Mouse (Mus musculus) left cerebral cortex, postnatal 14 days (tissue): ENCODE measurements around the gene Pip5k1c. TPM values are rescaled to one million over a fixed set of nuclear protein-coding genes. Genes with fewer than 3 reads are reported as not detected.
A peak's percentile ranks its signal among the peaks of the same experiment; 100 is the strongest.

Experiments
- DNase-seq, 2 experiments: peaks; one replicate each; pipeline ENCODE4 v3.0.0; 2021 to 2022; ENCODE audit warnings: low spot score in 2 of 2, mixed read lengths in 1 of 2
- intact Hi-C: fragments of 180-260 bp; cut with DNase I; formaldehyde crosslinking; loops from one replicate; pipeline ENCODE4 v1.15.1; 2025
- total RNA-seq, 2 experiments: library from RNA; stranded (reverse); gene quantifications; 2 replicates each; pipeline ENCODE4 v1.2.3; 2021

Pip5k1c gene
- total RNA-seq, 2 experiments from 2014 or later: 391 to 396 TPM

- intact Hi-C loops: no loop called here
- peak; percentile 57 to 66 for DNase-seq
These were observed 5.8 kb downstream of the Pip5k1c start for GRCm38 (mm10) chr10:81298369-81299100.

GRCm38 (mm10) chr10:81299585-81300351, 7.0 kb downstream of the Pip5k1c start:
- intact Hi-C loops: no loop called here
- DNase-seq: no peak

- DNase-seq: no peak
- intact Hi-C loops: no loop called here
These were observed 7.7 kb downstream of the Pip5k1c start for GRCm38 (mm10) chr10:81300352-81300907.

GRCm38 (mm10) chr10:81301321-81301720, 8.6 kb downstream of the Pip5k1c start:
- intact Hi-C loops: no loop called here
- no peak for DNase-seq

GRCm38 (mm10) chr10:81302288-81302687, 9.5 kb downstream of the Pip5k1c start:
- intact Hi-C loops: no loop called here
- no peak for DNase-seq

GRCm38 (mm10) chr10:81302781-81303218, 10.0 kb downstream of the Pip5k1c start:
- DNase-seq: peak; percentile 71 to 80
- intact Hi-C loops: no loop called here

GRCm38 (mm10) chr10:81303258-81303657, 10.5 kb downstream of the Pip5k1c start:
- no peak for DNase-seq
- intact Hi-C loops: no loop called here

GRCm38 (mm10) chr10:81303761-81304160, 11.0 kb downstream of the Pip5k1c start:
- intact Hi-C loops: no loop called here

GRCm38 (mm10) chr10:81304597-81305238, 12.0 kb downstream of the Pip5k1c start:
- intact Hi-C loops: no loop called here
- DNase-seq: no peak

More at GRCm38 (mm10) chr10:81303761-81304160, 11.0 kb downstream of the Pip5k1c start:
- DNase-seq: no peak

- DNase-seq: no peak
- intact Hi-C loops: no loop called here
These were observed 12.9 kb downstream of the Pip5k1c start for GRCm38 (mm10) chr10:81305663-81306062.

GRCm38 (mm10) chr10:81306173-81306668, 13.5 kb downstream of the Pip5k1c start:
- no peak for DNase-seq
- intact Hi-C loops: no loop called here

GRCm38 (mm10) chr10:81306837-81307682, 14.3 kb downstream of the Pip5k1c start:
- DNase-seq: no peak
- intact Hi-C loops: no loop called here

- intact Hi-C loops: no loop called here
- DNase-seq: no peak
These were observed 16.8 kb downstream of the Pip5k1c start for GRCm38 (mm10) chr10:81309571-81309970.

- intact Hi-C loops: no loop called here
- DNase-seq: no peak
These were observed 20.8 kb downstream of the Pip5k1c start for GRCm38 (mm10) chr10:81313581-81313980.

- intact Hi-C loops: no loop called here
- DNase-seq: no peak
These were observed 21.4 kb downstream of the Pip5k1c start for GRCm38 (mm10) chr10:81314201-81314600.

GRCm38 (mm10) chr10:81315587-81315986, 22.8 kb downstream of the Pip5k1c start:
- intact Hi-C loops: no loop called here
- no peak for DNase-seq

- DNase-seq: no peak
- intact Hi-C loops: no loop called here
These were observed 23.7 kb downstream of the Pip5k1c start for GRCm38 (mm10) chr10:81316338-81317060.

GRCm38 (mm10) chr10:81317273-81317672, 24.5 kb downstream of the Pip5k1c start:
- intact Hi-C loops: no loop called here
- no peak for DNase-seq
